Mouse (Mus musculus): ENCODE measurements around the gene Smc3. TPM values are rescaled to one million over a fixed set of nuclear protein-coding genes. Genes with fewer than 3 reads are reported as not detected.
A peak's percentile ranks its signal among the peaks of the same experiment; 100 is the strongest.

Smc3 gene
- polyA plus RNA-seq, 1 experiment, result 6.5 TPM

DNA sequence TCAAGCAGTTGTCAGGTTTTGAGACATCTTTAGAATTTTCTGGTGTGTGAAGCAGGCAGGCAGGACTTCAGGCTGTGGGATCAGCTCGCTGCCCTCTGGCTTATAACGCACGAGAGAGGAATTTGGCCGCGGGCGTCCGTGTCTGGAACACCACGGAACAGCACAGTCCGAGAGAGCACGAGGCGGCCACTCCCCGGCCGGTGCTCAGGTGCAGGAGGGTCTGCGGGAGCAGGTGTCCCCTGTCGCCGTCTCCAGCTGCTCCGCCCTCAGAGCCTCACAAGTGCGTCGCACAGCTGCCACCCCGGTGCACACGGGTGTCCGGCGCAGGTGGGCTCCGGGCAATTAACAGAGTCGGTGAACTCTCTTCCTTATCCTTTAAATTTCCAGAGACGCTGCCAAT is 76.0 kb downstream of the Smc3 start:
- Histone ChIP-seq H3ac (ENCODE audit: control insufficient read depth, insufficient read length) (peak overlapping the region; percentile 66), H3K27me3 (ENCODE audit: control insufficient read depth, insufficient read depth, insufficient read length) (no peaks in the 10 kb centered on the region), H3K79me2 (ENCODE audit: control insufficient read depth, insufficient read depth) (peaks cover 39% of the 10 kb centered on the region), H3K4me3 (peak overlapping the region; percentile 52), H3K36me3 (ENCODE audit: control insufficient read depth, insufficient read depth) (no peaks in the 10 kb centered on the region), H3K4me2 (ENCODE audit: low read depth) (peak overlapping the region; percentile 86)
- TF ChIP-seq TCF3 (IDR thresholded peaks at IDR 0.05; ENCODE audit: insufficient read length, low read depth) (peak; percentile 95), MYOG (IDR thresholded peaks at IDR 0.05; ENCODE audit: control insufficient read depth in 1 of 3, insufficient read depth in 1 of 3, insufficient read length in 2 of 3, low read depth in 2 of 3) (peak in 2 of 3 experiments; percentile 97 to 98), TCF12 (IDR thresholded peaks at IDR 0.05; ENCODE audit: insufficient read depth, poor library complexity, severe bottlenecking) (peak; percentile 55), MYOD1 (IDR thresholded peaks at IDR 0.05; ENCODE audit: control insufficient read depth in 1 of 3, insufficient read length in 2 of 3, low read depth in 2 of 3) (peak in 2 of 3 experiments; percentile 91 to 96), POLR2A (IDR thresholded peaks at IDR 0.05; ENCODE audit: insufficient read length, low read depth) (no peak)

DNA sequence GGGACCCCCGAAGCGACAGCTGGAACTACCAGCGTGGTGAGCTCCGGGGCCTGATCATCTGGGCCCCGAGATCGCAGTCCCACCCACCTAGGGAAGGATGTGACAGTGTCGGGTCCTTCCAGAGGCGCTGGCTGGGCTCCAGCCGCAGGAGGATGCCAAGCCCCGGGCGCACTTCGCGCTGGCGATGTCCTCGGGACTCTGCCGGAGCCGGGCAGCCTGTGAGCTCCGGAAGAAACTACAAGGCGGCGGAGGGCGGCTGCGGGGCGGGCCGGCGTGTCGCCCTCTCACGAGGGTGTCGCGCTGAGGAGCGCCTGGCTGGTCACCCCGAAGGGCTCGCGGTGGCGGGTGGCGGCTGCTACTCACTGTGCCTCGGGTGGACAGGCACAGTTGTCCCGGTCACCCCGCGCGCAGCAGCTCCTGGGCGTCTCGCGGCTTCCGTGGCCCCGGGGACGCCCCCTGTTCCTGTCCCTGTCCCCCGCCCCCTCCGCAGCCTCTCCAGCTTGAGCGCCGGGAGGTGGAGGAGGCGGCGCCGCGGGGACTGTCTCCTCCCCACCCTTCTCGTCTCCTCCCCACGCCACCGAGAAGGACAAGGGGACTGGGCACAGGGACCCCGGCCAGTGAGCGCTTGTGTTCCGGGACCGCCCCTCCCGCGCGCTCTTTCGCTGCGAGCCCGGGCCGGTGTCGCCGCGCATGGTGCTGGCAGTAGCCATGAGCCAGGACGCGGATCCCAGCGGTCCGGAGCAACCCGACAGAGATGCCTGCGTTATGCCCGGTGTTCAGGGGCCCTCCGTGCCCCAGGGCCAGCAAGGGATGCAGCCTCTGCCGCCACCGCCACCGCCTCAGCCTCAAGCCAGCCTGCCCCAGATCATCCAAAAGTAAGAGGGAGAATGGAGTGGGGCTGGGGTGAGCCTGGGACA is 76.8 kb downstream of the Smc3 start, which contains the start of gene Rbm20:
TSS of gene Rbm20 (plus strand) at position 589 of the 917 bp plus-strand sequence.
- H3K36me3 ChIP-seq (ENCODE audit: control insufficient read depth, insufficient read depth), result no peaks in the 10 kb centered on the region
- H3ac ChIP-seq (ENCODE audit: control insufficient read depth, insufficient read length), result peak within 1 kb of the TSS; percentile 66
- TF ChIP-seq MAX (IDR thresholded peaks at IDR 0.05; ENCODE audit: low read depth) (no peak), POLR2AphosphoS2 (IDR thresholded peaks at IDR 0.05; ENCODE audit: insufficient read length, low read depth) (peak; percentile 71), REST (IDR thresholded peaks at IDR 0.05; ENCODE audit: insufficient read depth, insufficient read length) (no peak), TCF12 (IDR thresholded peaks at IDR 0.05; ENCODE audit: insufficient read depth, poor library complexity, severe bottlenecking) (no peak), E2F4 (IDR thresholded peaks at IDR 0.05; ENCODE audit: insufficient read depth) (no peak), MYOG (IDR thresholded peaks at IDR 0.05; ENCODE audit: control insufficient read depth in 1 of 3, insufficient read depth in 1 of 3, insufficient read length in 2 of 3, low read depth in 2 of 3) (peak in 1 of 3 experiments; percentile 36), MYOD1 (IDR thresholded peaks at IDR 0.05; ENCODE audit: control insufficient read depth in 1 of 3, insufficient read length in 2 of 3, low read depth in 2 of 3) (peak in 1 of 3 experiments; percentile 1), SRF (IDR thresholded peaks at IDR 0.05; ENCODE audit: control insufficient read depth, insufficient read length, low read depth) (no peak), USF1 (IDR thresholded peaks at IDR 0.05; ENCODE audit: low read depth) (no peak), CEBPB (IDR thresholded peaks at IDR 0.05; ENCODE audit: insufficient read depth, poor library complexity, severe bottlenecking) (no peak), TCF3 (IDR thresholded peaks at IDR 0.05; ENCODE audit: insufficient read length, low read depth) (no peak), POLR2A (IDR thresholded peaks at IDR 0.05; ENCODE audit: insufficient read length, low read depth) (peak; percentile 52)
- H3K4me3 ChIP-seq, result peak within 1 kb of the TSS; percentile 52
- H3K79me2 ChIP-seq (ENCODE audit: control insufficient read depth, insufficient read depth), result peaks cover 46% of the 10 kb centered on the region
- no peaks in the 10 kb centered on the region for H3K27me3 ChIP-seq (ENCODE audit: control insufficient read depth, insufficient read depth, insufficient read length)
- H3K4me2 ChIP-seq (ENCODE audit: low read depth), result peak within 1 kb of the TSS; percentile 86

DNA sequence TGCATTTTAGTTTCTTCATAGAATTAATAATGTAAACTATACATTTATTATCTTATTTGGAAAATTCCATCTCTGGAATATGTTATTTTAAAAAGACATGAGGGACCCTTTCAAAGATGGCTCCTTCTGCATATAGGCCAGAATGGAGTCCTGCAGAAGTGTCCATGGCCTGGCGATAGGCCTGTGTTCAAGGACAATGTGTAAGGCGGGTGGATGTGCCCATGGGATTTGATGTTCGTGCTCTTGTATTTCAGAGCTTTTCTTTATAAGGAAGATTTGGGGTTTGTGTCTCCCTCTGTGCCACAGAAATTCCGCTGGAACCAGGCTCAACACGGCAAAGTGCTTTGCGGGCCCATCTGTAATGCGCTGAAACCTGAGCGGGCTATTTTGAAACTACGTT is 79.0 kb downstream of the Smc3 start:
- Histone ChIP-seq H3K79me2 (ENCODE audit: control insufficient read depth, insufficient read depth) (peaks cover 69% of the 10 kb centered on the region), H3K27me3 (ENCODE audit: control insufficient read depth, insufficient read depth, insufficient read length) (no peaks in the 10 kb centered on the region), H3K4me3 (peak overlapping the region; percentile 52), H3ac (ENCODE audit: control insufficient read depth, insufficient read length) (no peak overlapping the region), H3K36me3 (ENCODE audit: control insufficient read depth, insufficient read depth) (no peaks in the 10 kb centered on the region), H3K4me2 (ENCODE audit: low read depth) (peak overlapping the region; percentile 86)
- TF ChIP-seq SRF (IDR thresholded peaks at IDR 0.05; ENCODE audit: control insufficient read depth, insufficient read length, low read depth) (no peak), MYOD1 (IDR thresholded peaks at IDR 0.05; ENCODE audit: control insufficient read depth in 1 of 3, insufficient read length in 2 of 3, low read depth in 2 of 3) (no peak), CEBPB (IDR thresholded peaks at IDR 0.05; ENCODE audit: insufficient read depth, poor library complexity, severe bottlenecking) (no peak), REST (IDR thresholded peaks at IDR 0.05; ENCODE audit: insufficient read depth, insufficient read length) (no peak), MYOG (IDR thresholded peaks at IDR 0.05; ENCODE audit: control insufficient read depth in 1 of 3, insufficient read depth in 1 of 3, insufficient read length in 2 of 3, low read depth in 2 of 3) (no peak), POLR2AphosphoS2 (IDR thresholded peaks at IDR 0.05; ENCODE audit: insufficient read length, low read depth) (no peak), USF1 (IDR thresholded peaks at IDR 0.05; ENCODE audit: low read depth) (no peak), POLR2A (IDR thresholded peaks at IDR 0.05; ENCODE audit: insufficient read length, low read depth) (no peak), E2F4 (IDR thresholded peaks at IDR 0.05; ENCODE audit: insufficient read depth) (no peak)

DNA sequence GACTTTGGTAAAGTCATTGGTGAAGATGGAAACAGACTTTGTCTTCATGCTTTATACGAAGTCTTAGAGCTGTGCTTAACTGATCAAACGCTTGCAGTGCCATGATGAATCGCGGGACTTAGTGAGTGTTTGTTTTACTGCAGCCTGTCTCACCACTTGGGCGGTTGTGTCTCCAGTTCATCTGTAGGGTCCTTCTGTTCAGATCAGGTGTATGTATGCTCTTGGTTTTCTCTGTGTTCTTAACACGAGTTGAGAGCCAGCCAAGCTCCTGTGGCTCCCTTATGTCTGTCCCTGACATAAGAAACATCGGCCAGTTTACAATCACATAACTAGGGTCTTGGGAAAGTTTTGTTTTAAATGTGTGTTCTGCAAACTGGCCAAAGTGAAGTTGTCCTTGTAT is 79.8 kb downstream of the Smc3 start:
- Histone ChIP-seq H3K4me2 (ENCODE audit: low read depth) (peak overlapping the region; percentile 45), H3K4me3 (no peak overlapping the region)

More for the DNA sequence above, 79.8 kb downstream of the Smc3 start:
- TF ChIP-seq REST (IDR thresholded peaks at IDR 0.05; ENCODE audit: insufficient read depth, insufficient read length) (no peak), MYOG (IDR thresholded peaks at IDR 0.05; ENCODE audit: control insufficient read depth in 1 of 3, insufficient read depth in 1 of 3, insufficient read length in 2 of 3, low read depth in 2 of 3) (no peak), TCF3 (IDR thresholded peaks at IDR 0.05; ENCODE audit: insufficient read length, low read depth) (no peak), USF1 (IDR thresholded peaks at IDR 0.05; ENCODE audit: low read depth) (no peak), E2F4 (IDR thresholded peaks at IDR 0.05; ENCODE audit: insufficient read depth) (no peak), POLR2AphosphoS2 (IDR thresholded peaks at IDR 0.05; ENCODE audit: insufficient read length, low read depth) (no peak), TCF12 (IDR thresholded peaks at IDR 0.05; ENCODE audit: insufficient read depth, poor library complexity, severe bottlenecking) (no peak), SRF (IDR thresholded peaks at IDR 0.05; ENCODE audit: control insufficient read depth, insufficient read length, low read depth) (no peak), MAX (IDR thresholded peaks at IDR 0.05; ENCODE audit: low read depth) (no peak)
- Histone ChIP-seq H3K79me2 (ENCODE audit: control insufficient read depth, insufficient read depth) (peaks cover 76% of the 10 kb centered on the region), H3ac (ENCODE audit: control insufficient read depth, insufficient read length) (no peak overlapping the region), H3K36me3 (ENCODE audit: control insufficient read depth, insufficient read depth) (no peaks in the 10 kb centered on the region), H3K27me3 (ENCODE audit: control insufficient read depth, insufficient read depth, insufficient read length) (no peaks in the 10 kb centered on the region)

Measured in myocyte (in vitro differentiated cells).